Mouse (Mus musculus) kidney, postnatal 4 days (tissue): ENCODE data around the gene Chd1.
"Not testable (repeated sequence)": the region's sequence is repeated elsewhere in the genome, so short reads cannot be mapped to it uniquely, and the experiment has no call there.

Source experiments
- DNase-seq, 2 experiments: peaks; one replicate each; pipeline ENCODE4 v3.0.0; 2021; ENCODE audit warnings: mixed read lengths in 2 of 2

Chd1 gene

DNA sequence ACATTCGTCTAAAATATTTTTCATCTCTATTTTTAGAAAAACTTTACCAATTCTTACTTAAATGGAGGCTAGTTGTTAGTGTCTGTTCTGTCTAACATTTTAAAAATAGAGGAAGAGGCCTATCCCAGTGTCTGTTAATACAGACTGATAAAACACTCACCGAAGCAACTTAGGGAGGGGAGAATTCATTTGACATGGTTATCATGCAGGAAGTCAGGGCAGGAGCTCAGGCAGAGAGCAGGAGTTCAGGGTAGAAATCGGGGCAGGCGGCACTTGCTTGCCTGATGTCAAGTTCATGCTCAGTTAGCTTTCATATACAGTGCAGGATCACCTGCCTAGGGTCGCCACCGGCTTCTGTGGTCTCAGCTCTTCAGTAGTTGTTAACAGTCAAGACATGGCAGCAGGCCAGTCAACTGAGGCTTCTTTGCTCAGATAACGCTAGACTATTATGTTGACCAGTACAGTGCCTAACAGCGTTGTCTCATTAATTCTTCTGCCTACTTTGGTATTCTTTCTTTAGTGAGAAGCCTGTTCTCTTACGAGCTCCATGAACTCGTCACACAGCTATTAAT is 32.7 kb downstream of the Chd1 start:
- no peak for DNase-seq

DNA sequence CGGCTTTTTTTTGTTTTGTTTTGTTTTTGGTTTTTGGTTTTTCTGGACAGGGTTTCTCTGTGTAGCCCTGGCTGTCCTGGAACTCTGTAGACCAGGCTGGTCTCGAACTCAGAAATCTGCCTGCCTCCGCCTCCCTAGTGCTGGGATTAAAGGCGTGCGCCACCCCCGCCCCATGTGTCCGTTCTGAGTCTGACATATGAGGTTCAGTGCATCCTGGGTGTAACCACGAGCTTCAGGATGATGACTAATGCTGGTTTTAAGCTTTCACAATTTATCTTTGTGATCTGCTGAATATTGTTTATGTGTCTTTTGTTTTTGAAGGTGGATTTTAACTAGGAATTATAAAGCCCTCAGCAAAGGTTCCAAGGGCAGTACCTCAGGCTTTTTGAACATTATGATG is 37.1 kb downstream of the Chd1 start:
- no peak for DNase-seq

DNA sequence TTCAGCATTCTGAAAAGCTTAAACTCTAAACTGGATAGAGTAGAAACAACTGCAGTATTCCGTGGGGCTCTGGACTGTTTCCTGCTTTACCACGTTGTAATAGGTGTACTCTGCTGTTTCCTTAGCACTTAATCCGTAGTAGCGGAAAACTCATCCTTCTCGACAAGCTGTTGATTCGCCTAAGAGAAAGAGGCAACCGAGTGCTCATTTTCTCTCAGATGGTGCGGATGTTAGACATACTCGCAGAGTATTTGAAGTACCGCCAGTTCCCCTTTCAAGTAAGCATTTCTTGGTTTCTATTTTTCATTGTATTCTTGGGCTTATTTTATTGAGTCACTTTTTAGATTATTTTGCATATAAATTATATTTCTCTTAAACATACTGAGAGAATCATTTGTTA is 38.2 kb downstream of the Chd1 start:
- no peak for DNase-seq

DNA sequence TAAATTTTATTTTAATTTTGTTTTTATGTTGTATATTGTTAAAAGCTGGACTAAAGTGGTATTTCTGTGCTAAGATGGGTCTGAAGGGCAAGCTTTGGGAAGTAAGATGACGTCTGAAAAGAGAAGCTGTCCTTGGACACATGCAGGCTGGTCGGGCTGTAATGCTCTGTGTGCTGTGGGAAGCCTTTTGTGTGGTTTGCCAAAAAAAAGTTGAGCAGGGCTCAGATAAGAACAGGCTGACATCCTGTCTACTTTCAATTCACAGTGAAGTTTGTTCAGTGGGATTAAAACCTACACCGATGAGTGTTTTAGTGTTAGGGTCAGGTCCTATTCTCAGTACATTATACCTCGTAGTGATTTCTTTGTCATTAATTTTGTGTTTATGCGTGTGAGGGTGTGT is 38.6 kb downstream of the Chd1 start:
- DNase-seq = no peak

DNA sequence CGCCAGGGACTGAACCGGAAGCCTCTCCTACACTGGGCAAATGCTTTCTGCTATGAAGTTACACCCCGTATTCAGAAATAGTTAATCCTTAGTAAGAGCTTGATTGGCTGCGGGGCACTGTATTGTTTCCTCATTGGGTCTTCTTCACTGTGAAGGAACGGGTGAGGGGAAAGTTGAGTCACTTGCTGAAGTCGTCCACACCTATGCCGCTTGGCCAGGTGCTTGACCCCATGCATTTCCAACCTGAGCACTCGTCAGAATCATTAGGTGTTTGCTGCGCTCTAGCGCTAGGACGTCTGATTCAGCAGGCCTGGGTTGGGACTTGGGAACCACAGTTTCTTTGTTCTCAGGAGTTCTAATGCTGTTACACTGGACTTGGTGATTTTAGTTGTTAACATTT is 41.9 kb downstream of the Chd1 start:
- no peak for DNase-seq

DNA sequence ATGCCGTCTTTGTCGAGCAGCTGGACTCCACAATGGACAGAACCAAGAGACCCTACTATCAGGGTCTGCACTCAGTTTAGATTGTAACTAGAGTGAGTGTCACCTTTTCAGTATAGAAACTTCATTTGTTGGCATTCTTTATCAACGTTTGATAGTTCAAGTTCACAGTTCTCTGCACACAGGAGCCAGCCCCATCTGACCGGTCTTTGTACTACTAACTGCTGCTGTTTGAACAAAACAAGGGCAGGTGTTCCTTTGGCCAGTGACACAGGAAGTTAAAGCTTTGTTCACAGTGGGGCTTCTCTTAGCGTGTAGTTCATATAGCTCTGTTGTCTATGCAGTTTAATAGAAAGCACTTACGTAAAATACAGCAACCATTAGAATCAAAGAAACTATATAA is 43.3 kb downstream of the Chd1 start:
- no peak for DNase-seq

DNA sequence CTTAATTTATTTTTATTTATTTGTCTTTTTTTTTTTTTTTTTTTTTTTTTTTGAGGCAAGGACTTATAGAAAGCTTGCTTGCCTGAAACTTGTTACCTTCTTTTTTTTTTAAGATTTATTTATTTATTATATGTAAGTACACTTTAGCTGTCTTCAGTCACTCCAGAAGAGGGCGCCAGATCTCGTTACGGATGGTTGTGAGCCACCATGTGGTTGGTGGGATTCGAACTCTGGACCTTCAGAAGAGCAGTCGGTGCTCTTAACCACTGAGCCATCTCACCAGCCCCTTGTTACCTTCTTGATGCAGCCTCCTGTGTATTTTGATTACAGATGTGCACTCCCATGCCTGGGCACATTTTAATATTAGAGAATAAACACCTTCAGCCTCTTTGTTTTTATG is 46.5 kb downstream of the Chd1 start:
- not testable (repeated sequence) for DNase-seq

DNA sequence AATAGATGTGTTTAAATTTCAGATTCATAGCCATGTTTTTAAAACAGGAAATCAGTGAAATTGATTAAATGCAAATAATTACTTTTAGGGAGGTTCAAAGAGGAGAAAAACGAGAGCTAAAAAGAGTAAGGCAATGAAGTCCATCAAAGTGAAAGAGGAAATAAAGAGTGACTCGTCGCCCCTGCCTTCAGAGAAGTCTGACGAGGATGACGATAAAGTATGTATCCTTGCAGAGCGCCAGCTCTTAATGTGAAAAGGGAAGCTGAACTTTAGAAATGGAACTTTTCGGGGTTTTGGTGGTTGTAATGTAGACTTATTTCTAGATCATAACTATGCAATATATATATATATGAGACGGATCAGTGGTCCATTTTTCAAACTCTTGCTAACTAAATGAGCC is 56.4 kb downstream of the Chd1 start:
- DNase-seq = no peak

DNA sequence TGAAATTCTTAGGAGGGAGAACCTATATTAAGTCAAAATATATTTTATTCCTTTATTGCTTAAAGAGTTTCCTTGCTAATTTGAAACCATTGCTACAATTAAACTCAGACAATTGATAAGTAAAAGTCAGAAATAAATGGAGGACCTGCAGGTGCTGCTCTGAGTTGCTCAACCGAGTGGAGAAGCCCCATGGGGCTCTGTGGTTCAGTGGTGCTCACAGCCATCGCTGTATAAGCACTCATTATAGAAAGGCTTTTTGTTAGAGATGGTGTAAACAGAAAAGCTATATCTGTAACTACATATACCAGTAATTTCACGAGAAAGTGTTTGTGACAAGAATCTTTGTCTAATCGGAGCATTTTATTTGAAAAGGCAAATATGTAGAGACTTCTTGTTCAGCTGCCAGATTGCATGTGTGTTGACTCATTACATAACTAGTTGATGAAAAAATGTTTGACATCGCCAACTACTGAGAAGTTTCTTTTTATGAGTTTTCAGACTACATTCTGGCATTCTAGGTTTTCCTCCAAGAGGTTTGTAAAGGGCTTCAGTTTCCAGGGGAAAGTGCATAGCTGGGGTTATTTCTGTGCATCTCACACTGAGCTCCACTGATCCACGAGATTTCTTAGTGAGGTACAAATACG is 64.4 kb downstream of the Chd1 start:
- no peak for DNase-seq

DNA sequence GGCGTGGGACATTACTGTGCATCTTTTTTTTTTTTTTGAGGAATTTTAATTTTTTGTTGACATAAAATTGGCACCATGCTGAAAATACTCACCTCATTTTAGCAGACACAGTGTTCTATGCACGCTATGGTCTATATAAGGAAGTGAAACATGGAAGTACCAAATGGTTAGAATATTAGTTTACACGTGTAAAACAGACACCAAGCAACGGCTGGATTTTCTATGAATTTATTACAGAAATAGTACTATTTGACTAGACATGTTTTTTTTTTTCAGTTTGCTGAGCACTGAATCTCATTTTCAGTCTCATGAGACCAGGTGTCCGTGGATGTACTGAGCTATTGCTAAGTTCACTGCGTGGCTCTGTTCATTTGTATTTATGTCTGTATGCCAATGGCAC is 69.2 kb downstream of the Chd1 start:
- no peak for DNase-seq

DNA sequence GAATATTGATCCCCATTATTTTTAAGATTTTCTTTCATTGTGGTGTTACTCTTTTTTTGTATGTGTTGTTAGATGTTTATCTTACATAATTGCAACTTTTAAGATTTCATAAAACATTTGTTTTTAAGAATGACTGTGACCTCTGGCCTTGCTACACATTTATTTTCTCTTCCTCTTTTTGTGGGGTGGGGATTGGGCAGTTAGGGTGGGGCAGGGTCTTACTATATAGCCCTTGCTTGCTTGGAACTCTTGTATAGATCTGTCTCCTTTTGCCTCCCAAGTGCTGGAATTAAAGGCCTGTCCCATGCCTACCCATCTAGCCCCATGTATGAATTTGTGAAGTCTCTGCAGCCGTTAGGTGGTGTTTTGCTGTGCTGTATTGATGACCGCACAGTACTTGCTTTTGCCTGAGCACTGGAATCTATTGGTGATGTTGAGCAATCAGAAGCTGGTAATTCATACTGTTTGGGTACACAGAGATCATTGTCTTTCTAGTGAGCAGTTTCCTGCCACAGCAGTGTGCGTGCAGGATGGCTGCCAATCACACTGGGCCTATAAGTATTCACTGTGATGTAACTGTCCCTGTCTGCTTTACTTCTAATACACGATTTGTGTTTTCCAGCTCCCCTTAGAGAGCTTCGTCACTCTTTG is 69.9 kb downstream of the Chd1 start:
- DNase-seq = no peak

DNA sequence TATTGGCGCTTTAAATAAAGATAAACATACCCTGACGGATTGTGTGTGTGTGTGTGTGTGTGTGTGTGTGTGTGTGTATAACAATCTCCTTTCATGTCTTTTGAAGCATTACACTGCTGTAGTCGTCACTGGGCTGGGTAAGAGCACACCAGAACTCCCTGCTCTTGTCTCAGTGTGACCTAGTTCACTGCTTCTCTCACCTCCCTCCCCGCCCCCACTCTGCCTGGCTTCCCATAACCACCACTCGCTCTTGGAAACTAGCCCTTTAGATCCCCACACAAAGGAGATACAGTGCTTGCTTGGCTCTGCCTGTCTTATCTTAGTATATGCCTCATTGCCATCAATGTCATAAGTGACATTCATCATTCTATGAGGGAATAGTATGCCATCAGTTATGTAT is 71.6 kb downstream of the Chd1 start:
- peak in 1 of 2 experiments; percentile 8 for DNase-seq

DNA sequence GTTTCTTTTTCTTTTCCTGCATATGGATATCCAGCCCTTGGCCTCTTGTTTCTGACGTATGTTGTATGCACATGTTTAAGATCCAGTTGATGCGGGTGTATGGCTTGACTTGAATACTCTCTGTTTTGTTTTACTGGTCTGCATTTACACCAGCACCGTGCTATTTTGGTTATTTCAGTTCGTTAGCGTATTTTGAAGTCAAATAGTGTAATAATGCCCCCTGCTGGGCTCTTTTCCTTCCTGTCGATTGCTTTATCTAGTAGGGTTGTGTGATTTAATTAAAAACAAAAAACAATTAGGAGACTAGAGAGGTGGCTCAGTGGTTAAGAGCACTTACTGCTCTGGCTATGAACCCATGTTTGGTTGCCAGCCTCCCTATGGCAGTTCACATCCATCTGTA is 73.2 kb downstream of the Chd1 start:
- no peak for DNase-seq

DNA sequence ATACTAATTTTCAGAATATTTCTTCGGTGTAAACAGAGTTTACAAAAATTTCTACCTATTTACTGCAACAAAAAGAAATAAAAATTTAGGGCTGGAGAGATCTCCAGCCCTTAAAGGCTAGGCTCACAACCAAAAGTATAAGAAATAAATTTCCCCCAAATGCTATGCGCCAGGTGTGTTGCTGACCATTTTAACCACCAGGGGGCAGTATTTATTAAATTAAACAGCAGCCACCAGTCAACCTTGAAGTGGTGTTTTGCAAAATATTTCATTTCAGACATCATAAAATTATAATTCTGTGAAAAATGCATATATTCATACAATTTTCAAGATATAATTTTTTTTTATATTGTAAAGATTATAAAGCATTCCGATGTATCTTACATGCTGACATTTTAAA is 82.3 kb downstream of the Chd1 start:
- DNase-seq = peak; percentile 19 to 20

DNA sequence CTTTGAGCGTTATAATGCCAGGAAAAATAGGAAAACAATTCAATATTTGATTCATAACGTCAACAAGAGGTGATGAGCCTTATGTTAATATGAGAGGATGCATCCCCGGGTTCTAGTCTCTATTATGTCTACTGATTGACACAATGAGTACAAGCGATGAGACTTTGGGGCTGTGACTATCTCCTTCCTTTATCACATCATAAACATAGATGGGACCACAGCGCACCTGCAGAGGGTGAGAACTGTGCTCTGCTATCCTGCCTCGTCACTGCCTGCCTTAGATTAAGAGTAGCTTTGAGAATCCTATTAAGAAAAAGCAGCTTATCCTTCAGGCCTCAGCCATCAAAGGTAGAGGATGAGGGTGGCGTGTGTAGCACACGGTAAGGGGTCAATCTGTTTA is 85.9 kb downstream of the Chd1 start:
- DNase-seq = no peak

DNA sequence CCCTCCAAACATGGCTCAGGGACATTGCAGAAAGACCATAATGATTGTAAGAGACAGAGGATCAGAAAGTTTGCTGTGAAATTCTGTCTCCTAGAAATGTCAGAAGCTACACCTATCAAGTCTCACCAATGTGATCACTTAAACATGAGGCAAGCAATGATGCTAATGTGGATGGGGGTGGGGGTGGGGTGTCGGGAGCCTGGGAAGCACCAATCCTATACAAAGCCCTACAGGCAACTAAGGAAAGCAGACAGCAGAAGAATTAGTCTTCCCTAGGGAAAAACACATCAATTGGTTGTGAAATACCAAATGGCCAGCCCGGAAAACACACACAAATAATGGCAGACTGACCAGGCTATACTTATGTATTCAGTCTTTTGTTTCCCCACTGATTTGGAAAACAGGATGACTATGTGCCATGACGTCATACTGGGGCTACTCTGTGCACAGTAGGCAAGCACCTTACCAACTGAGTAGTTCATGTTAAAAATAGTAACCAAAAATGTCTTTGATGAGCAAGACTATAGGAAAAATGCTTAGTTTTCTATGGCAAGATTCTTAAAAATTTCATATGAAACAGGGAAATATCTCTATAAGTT is 94.5 kb downstream of the Chd1 start:
- no peak for DNase-seq

DNA sequence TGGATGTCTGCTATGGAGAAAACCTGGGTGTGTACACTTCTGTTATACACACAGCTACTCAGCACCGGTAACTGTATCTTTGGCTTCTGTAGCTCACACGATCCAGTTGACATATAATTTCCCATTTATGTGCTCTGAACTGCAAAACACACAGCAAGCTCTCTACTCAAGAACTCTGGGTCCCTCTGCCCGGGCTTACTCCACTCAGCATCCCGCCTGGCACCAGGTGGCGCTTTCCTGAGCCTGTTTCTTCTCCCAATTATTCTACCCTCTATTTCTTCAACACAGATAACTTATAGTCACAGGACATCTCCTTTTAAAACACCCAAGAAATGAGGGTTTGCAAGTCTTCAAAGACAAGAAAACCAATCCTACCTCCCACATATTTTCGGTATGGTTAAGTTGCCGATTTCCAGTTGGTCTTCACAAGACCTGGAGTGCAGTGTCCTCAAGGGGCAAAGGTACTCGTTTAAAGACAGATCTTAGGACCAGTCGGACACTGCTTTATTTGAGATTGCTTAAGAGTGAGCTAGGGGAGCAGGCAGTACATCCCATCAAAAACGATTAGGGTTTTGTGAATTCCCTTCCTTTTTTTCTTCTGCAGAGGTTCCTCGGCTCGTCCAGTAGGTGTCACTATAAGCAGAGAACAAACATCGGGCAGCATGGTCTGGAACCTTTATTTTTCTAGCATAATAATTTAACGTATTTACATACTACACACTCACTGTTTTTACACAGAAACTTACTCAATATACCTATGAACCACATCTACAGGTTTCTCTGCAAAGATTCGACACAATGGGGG is 99.4 kb downstream of the Chd1 start:
- DNase-seq = peak; percentile 40 to 49

DNA sequence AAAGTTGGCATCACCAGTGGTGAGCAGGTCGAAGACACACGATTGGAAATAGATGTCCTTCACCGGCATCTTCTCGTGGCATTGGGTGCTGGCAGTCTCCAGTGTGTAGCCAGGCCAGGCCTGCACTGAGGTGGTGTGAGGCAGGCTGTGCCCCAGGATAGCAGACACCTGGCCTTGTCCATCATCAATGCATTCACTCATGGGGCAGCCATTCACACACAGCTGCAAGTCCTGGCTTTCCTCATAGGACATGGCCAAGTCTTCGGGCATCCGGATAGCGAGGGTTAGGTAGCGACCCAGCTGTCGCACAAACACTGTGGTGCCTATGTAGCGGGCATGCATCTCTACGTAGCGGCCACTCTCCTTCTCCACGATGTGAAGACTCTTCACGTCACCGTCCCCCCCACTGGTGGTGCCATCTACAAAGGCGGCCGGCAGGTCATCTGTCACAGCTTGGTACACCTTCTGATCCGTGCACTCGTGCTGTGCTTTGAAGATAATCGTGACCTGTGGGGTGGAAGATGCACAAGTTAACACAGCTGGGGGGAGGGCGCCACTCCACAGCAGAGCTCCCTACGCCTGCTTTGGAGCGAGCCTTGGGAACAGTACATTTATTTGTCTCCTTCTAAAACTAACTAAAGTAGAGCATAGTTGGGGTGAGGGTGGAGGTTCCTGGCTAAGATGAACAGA is 102.7 kb downstream of the Chd1 start:
- no peak for DNase-seq

DNA sequence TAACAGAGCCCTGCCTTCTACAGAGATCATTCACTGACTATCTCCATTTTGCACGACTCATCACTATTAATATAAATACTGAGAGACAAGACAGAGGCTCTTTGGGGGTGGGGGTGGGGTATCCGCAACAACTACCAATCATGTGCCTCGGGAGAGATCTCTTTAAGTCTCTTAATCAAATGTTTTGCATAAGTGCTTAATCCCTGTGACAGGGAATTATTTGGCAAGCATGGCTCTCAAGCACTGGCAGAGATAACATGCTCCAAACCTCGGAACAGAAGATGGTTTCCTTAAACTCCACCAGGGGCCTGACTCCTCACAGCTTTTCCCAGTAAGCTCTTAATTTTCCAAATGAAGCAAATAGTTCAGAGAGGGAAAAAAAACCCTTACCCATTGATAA is 103.2 kb downstream of the Chd1 start:
- no peak for DNase-seq

DNA sequence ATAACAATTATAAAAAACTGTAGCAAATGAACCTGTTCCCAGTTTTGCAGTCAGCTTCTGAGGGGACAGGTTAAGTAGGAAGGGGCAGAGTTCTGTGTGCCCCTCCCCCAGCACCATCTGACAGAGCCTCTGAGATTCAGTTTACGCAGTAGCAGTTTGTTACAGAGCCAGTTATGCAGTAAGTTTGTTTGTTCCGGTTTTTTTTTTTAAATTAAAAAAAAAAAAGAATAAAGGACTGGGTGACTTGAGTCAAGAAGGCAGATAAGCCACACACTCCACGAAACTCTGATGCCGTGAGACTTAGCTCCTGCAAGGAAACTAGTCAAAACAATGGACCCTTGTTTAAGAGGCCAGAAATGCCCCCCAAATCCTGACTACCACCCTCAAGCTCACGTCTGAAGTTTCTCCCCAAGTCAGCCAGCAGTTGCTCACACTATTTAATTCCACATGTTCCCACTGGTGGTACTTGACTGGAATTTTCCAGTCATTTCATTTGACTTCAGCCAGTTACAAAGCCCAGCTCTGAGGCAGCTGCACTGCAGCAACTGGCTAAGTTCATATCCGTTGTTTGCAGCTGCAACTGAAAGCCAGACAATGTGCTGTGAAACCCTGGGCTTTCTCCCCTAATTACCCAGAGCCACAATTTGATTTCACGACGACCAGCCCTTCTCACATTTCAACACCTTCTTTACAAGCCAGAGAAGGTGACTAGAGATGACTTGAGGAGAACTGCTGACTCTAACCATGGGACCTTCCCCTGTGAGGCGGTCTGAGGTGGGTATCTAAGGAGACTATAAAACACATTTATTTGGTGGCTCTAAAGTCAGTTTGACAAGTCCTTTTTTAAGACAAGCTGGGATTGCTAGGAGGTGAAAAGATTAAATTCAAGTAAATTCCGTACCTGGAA is 104.0 kb downstream of the Chd1 start:
- peak; percentile 22 to 43 for DNase-seq

DNA sequence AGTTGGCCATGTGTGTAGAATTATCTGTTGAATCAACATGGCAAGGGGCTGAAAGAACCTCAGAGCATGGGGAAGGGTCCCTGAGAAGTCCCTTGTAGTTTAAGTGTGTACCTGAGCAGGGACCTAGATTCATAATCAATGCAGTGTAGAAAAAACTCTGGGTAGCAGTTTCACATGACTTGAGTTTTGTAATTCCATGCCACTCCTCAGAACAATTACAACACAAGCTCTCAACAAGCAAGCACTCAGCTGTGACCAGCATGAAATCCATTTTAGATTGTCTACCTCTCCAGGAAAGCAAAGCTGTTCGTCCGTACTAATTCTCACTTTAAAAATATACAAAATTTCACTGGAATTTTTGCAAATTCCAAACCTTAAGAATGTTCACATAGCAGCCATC is 105.2 kb downstream of the Chd1 start:
- no peak for DNase-seq
